Mouse (Mus musculus): Measurements from ENCODE around the gene Pabpn1l.

Gene Pabpn1l

DNA sequence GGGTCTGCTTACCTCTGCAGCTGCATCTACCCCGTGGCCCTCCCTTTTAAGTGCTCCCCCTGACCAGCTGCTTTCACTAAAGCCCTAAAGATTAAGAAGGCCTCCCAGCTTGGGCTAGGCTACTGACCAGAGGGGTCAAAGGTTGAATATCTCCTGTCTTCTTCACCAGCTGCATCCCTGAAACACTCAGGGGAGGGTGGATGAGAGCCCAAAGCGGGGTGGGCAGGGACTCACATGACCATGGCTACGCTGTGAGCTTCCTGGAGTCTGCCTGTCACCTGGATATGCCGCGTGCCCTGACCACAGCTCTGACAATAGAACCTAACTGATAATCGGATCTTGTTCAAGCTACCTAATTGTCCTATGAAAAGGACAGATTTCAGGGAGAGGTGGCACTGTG lies at the start of gene Pabpn1l:
Gene Pabpn1l (minus strand): TSS at position 13 of the 400 bp plus-strand sequence.
- DNase-seq, result no peak

DNA sequence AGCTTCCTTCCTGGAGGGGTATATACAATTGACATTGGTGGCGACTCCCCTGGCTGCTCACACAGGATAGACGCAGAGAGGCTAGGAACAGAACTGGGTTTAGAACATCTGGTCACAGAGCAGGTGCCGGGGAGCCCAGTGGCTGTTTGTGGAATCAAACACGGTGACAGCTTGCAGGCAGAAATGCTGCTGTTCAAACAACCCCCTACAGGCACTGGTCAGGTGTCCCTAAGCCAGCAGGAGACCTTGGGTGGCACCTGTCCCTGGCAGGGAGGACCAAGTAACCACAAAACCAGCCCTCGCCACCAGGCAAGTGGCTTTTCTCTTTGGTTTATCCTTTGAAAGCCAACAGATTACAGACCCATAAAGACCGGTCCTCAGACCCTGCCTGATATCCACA lies 49.4 kb upstream of the Pabpn1l start:
- no peak for DNase-seq

DNA sequence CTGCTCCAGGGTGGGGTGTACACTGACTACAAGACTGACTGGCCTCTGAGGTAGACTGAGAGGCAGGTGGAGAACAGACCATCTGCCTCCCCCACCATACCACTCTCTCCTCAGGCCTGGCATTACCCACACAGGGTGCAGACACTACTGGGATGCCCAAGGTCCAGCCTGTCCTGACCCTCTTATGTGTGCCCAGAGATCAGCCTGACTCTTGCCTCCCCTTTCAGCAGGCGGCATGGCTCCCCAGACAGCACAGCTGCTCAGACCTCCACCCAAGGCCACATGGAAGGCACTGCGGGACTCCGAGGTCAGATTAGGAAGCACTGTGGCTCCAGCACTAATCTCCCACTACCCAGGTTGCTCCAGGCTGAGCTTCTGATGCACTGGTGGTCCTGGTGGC lies 48.2 kb upstream of the Pabpn1l start:
- no peak for DNase-seq

DNA sequence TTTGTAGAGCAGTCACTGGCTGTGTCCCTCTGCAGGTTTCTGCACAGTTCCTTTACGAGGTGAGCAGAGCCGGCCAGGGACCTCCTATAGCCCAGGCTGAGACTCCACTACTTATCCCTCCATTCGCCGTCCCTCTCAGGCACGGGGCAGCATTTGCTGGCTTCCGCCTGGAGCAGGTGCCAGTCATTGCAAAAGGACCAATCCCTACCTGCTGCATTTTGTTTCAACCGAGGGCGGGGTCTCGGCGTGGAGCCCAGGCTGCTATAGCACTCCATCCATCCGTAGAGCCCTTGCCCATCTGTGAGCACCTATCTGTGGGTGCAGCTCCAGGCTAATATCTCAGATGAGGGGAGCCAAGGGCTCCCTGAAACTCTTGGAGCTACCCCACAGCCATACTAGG lies 47.5 kb upstream of the Pabpn1l start:
- DNase-seq, result no peak

DNA sequence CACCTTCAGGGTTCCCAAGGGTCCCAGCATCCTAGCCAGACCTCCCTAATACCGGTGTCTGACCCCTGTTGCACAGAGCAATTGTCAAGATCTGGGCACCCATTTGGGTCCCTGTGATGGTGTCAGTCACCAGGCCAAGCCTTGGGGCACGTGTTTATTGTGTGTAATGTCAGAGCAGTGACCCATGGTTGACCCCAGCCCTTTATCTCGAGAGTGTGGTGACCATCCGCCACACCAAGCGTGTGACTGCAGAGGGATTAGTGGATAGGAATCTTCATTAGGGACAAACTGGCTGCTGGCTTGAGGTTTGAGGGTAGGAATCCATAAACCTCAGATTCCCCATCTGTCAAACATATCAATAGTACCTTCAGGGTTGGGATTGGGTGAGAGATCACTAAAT lies 46.8 kb upstream of the Pabpn1l start:
- no peak for DNase-seq

DNA sequence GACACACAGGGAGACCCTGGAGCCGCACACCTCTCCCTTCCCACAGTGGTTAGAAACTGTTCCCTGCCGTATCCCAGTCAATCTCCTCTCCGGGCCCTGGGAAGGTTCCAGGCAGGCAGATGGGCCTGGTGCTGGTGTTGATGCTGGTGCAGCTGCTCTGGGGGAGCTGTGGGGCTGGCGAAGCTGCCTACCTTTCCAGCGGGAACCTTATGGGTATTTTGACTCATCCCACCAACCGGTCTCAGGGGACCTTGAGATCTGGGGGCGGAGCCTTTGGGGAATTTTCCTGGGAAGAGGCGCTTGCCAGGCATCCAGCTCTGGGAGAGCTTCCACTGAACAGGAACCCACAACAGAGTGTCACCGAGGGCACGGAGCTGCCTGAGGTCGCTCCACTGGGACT lies 45.3 kb upstream of the Pabpn1l start:
- DNase-seq, result no peak

DNA sequence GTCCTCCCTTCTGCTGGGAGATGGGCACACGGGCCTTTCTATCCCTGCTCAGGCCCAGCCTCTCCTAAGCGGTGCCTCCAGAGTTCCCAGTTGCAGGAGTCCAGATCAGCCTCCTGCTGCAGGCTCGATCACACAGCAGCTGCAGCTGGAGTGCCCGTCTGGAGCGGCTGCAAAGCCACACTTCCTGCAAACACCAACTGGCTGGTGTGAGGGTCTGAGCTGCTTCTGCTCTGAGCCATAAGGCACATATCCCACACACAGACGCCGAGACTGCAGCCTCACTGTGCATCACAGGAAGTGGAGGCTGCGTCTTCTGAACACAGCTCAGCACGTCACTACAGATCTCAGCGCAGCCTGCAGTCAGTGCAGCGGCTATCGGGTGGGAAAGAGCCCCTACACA lies 44.3 kb upstream of the Pabpn1l start:
- DNase-seq, result peak; percentile 38 to 41

DNA sequence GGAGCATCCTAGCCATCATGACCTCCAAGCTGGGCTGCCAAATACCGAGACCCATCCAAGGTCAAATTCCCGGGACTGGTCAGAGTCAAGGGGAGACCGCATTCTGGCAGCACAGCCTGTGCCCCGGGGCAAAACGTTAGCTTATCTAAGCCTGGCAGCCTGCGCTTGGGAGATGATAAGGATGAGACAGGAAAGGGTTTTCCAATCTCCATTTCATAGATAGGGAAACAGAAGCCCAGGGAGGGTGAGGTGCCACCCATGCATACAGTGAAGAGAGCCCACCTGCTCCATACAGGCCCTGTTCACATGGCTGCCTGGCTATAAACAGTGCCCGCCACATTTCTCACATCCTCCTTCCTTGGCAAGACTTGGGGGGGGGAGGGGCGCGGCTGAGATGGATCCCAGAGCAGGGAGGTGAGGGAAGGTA lies 43.8 kb upstream of the Pabpn1l start:
- peak; percentile 21 to 30 for DNase-seq

DNA sequence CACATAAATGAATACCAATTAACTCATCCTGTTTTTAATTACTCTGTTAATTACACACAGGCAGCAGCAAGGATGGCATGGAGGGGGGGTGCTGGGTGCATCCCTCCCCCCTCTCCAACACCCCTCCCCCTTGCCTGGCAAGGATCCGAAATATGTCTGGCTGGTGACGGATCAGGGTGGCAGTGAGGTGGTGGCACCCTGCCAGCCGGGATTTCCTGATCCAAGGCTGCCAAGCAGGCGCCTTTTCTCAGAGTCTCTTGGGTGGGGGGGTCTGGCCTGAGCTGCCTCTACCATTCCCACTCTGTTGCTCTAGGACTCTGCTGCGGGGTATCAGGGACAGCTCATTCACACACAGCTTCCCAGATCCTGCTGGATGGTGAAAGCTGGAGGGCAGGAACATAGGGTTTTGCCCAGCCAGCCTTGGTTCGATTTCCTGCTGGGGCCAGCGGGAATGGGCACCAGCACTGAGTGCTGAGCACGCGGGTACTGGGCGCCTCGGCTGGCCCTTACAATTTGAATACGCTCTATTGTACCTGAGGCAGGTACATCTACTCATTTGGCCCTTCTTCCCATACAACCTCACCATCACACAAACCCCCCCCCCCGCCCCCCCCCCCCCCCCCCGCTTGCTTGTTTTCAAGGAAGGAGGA lies 43.3 kb upstream of the Pabpn1l start:
- DNase-seq, result no peak

DNA sequence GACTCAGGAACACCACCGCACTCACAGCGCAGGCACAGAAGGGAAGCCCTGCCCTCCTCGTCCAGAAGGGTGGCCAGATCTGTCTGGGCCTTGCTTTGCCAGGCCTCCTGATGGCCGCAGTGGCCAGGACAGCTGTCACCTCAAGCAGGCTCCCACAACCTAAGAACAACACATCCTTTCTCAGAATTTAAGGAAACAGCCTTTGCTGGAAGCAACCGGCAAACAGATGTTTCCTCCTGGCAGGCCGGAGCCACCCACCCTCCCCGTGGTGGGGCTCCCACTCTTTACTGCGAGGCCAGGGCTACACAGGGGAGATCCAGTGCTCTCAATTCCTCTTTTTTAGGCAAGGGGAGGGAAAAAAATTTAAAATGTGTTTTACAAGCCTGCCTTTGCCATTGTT lies 42.7 kb upstream of the Pabpn1l start:
- DNase-seq, result peak; percentile 37 to 39

DNA sequence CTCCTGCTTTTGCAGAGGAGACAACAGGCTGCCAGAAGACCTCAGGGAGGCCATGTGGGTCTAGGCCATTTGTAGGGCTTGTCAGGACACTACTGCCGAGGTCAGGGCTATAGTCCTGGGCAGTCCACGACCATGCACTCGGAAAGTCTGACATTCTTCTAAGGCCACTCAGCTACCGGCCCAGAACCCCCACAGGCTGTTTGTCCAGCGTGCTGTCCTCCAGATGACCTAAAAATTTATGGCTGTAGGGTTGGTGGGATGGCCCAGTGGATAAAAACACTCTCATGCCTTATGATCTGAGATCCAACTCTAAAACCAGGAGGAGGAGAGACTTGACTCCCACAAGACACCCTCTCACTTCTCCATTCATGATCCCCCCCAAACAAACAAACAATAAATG lies 41.1 kb upstream of the Pabpn1l start:
- DNase-seq, result no peak

DNA sequence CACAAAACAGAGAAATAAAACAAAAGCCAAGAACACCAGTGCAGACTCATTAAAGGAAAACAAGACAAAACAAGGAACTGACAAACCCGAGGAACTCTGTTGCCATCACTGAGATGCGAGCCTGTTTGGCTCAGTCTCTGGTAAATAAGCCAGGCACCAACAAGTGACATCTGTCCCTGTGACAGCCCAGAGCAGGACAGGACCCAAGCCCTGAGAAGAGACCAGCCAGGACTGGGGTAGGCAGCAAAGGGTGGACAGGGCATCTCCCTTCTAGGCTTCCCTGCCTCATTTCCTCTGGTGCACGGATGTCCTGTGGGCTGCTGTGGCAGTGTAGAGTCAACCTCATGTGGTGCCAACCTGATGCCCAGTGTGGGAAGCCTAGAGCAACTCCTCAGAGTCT lies 40.6 kb upstream of the Pabpn1l start:
- no peak for DNase-seq

DNA sequence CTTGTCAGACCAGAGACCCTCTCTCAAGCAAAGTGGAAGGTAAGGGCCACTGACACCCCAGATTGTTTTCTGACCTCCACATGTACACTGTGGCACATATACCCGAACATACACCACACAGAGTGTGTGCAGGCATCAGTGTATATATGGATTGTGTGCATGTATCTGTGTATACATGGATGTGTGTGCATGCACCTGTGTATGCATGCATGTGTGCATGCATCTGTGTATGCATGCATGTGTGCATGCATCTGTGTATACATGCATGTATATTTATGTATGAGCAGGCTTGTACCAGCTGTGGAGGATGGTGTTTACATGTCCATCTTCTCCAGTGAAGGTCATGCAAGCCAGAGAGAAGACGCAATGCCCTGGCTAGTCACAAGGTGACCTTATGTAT lies 39.4 kb upstream of the Pabpn1l start:
- DNase-seq, result no peak

DNA sequence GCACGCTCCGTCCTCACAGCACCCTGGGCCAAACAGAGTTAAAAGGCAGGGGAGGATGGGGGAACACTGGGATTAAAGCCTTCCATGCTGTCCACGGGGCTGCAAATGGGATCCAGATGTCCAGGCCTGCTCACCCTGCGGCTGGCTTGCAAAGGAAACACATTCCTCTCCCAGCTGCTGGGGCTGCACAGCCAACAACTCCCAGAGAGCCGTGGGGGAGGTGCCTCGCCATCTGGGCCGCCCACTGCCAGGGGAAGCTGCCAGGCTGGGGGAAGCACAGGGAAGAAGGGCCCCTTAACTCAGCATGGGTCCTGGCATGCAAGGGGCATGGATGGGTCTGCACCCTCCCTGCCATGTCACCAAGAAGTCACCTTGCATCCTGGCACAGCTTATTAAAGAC lies 38.6 kb upstream of the Pabpn1l start:
- no peak for DNase-seq

DNA sequence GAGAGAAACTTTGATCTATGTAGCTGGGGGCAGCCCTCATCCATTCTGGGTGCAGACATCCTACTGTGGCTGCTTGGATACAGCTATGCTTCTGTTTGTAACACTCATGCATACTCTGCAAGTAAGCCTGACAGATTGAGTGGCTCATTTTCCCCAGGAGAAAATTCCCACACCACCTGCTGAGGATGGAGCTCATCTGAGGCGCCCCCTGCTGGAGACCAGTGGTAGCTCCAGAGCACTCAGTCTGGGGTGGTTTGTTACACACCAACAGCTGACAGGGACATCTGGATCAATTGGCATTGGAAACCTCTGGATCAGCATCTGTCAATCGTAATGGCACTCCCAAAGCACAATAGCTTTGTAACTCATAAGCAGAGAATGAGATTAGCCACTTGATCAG lies 37.5 kb upstream of the Pabpn1l start:
- peak; percentile 68 to 70 for DNase-seq

DNA sequence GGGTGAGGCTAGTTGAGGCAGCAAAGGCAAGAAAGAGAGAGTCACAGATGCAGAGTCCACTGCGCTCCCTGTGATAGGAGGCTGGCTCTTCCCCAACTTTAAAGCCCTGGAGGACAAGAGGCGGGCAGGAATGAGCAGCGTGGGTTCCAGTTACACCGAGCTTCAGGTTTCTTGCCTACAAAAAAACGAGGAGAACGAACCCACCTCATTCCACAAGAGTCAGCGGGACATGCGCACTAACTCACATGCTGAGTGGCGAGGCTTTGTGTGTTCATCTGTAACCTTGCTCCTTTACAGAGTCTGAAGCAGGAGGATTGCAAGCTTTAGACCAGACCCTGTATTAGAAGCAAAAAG lies 36.2 kb upstream of the Pabpn1l start:
- no peak for DNase-seq

DNA sequence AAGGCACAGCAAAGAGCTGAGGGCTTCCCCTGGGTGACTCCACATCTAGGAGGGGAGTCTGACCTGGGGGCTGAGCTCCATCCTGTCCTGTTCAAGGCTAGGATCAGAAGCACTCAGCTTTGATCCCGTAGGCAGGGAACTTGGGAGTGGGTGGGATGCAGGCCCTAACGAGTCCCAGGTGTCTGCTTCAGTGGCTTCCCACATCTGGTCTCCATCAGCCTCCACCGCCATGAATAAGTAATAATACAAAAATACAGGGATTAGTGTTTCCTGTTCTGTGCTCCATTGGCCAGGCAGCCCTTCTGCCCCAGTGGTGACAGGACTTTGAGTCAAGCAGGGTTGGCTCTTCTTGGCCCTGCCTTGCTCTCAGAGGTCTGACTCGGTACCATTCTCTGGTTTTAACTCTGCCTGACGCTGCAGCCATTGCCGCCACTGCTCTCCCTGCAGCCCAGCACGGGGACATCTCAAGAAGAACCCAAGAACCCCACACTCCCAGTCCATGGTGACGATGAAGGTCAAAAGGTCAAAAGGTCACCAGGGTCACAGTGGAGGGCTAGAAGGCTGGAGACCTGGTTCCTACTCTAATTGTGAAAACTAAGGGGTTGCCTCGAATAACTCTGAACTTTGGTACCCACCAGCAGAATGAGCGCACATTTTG lies 35.7 kb upstream of the Pabpn1l start:
- DNase-seq, result no peak

DNA sequence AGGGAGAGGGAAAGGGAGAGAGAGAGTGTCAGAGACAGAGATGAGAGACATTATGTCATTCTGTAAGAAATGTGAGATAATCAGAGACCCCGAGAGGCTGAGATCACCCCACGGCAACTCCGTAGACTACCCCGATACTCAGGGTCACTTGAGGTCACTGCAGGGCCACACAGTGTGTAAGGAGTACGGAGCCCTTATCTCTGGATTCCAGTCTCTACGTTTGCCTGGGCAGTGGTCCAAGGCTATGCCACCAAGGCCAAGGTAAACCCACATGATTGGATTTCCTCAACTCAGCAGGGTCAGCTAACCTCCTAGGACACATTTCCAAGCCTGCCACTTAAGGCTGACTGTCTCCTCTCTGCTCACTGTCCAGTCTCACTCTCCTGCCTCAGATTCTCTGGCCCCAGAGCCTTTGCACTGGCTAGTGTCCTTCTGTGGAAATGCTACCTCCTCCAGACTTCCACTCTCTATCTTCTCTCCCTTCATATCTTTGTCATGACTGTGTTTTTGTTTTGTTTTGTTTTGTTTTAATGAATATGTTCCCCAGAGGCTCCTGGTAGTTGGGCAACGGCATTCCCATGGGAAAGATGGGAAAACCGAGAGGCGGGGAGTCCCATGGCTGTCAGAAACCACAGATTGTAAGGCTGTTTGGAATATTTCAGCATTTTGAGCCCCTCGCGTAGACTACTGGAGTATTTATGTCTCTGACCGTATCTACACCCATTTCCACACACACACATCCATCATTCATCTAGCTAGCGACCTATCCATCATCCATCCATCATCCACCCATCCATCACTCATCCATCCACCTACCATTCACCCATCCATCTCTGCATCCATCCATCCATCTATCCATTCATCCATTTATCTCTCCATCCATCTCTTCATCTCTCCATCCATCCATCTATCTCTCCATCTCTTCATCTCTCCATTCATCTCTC lies 33.8 kb upstream of the Pabpn1l start:
- no peak for DNase-seq

DNA sequence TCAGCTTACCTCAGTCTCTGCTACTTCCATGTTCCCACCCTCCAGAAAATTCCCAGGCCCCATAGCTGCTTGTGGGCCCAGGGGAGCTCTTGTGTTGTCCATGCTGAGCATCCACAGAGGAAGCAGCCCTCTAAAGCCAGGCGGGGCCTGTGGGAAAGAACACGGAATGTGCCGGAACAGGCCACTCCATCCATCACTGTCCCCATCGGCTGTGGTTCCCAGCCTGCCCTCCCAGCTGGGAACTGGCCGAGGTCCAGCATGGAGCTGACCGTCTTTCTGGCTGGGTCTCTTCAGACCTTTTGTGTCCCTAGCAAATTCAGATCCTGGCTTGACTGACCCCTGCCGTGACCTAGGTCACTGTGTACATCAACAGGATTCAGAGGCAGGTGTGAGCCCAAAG lies 32.2 kb upstream of the Pabpn1l start:
- no peak for DNase-seq

DNA sequence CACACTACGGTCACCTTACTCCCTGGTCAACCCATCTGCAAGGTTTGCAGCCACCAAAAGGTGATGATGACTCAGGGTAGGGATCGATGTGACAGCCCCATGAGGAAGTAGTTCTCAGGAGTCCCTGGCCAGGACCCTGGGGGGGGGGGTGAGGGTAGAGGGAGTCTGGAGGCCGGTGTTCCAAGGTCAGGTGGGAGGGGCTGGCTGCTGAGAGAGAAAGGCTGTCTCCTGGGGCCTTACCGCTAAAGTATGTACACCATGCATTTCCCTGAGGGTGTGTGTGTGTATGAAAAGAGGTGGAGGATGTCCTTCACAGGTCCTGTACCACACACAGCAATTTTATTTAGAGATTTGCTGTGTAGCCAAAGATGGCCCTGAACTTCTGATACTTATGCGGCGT lies 30.1 kb upstream of the Pabpn1l start:
- DNase-seq, result no peak

DNA sequence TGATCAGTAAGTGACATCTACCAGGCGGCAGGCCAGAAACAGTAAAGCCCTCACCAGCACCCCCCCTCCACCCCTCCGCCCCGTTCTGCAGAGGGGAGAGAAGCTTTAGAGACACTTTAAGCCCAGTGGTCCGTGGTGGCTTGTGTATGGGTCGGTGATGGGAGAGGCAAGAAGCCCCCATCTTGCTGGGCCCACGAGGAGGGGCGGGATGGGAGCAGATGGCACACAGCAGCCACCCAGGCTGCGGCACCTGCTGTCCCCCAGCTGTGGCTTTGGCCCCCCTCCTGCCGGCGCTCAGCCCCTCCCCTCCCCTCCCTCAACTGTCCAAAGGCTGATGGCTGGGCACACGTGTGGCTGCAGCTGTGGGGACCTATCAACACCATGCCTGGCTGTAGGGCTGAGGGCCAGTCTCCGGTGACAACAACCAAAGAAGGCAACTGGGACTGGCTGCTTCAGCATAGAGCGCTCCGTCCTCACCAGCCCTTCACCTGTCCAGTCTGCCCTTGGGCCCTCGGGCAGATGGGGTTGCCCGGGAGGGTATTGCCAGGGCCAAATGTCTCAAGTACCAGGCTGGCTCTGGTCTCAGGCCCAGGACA lies 28.9 kb upstream of the Pabpn1l start:
- DNase-seq, result no peak

DNA sequence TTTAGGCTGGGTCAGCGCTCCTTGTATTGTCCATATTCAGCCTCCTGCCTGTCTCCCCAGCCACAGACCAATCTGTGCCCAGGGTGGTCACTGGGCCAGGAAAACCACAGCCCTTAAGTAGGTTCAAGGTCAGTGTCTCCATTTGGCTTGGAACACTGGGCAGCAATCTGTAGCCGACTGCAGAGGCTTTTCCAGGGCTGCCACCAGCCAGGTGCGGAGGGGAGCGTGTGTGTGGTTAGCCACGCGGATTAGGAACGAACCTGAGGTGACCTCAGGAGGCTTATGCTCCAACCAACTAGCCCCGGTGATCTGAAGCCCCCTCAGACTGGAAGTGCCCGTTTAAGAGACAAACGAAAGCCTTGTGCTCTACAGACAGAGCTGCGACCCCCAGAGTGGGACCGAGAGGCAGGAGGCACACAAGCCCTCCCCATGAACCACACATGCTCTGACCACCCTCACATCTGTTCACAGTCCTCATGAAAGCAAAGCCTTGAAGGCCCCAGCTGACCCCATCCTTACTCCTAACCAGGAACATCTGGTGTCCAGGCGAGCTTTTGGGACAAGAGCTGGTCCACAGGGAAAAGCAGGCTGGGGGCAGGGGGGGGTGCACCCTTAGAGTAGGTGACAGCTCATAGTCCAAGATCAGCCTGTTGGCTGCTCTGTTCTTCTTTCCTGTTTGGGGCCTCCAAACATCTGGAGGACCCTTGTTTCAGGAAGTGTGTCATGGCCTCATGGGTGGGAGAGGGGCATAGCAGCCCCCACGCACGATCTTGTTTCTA lies 25.8 kb upstream of the Pabpn1l start:
- no peak for DNase-seq

DNA sequence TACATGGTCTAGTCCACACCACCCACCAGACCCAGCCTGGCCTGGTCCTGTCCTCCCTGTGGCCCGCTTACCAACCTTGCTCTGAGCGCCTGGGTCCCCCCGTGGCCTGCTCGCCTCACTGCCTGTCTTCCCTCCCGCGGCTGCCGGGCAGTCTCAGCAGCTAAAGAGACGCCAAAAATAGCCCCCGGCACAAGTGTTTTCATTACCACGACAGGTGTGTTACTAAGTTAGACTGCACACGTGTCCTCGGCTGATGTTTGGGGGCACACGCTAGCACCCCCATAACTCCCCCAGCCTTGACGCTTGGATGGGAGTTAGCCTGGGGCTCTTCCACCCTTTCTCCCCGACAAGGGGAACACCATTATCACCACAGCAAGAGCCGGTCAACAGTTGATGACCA lies 23.8 kb upstream of the Pabpn1l start:
- no peak for DNase-seq

All from B cell, adult 2 months (primary cell).